Mouse (Mus musculus): ENCODE data around the gene Pfpl. TPM values are rescaled to one million over a fixed set of nuclear protein-coding genes. Genes with fewer than 3 reads are reported as not detected.

Pfpl gene
- polyA plus RNA-seq (2012; rRNA removed) = not detected in 2 replicates

GRCm38 (mm10) chr19:12427605-12428004 is at the start of gene Pfpl:
TSS of gene Pfpl (plus strand) at chr19:12427905.

GRCm38 (mm10) chr19:12386979-12387378 is 40.7 kb upstream of the Pfpl start, which contains the start of gene Olfr1440:
TSS of gene Olfr1440 (plus strand) at chr19:12387279.

GRCm38 (mm10) chr19:12417361-12417760 is 10.3 kb upstream of the Pfpl start, which contains the start of gene Olfr1441:
TSS of gene Olfr1441 (plus strand) at chr19:12417433.

GRCm38 (mm10) chr19:12460282-12461249 is 32.9 kb downstream of the Pfpl start, which contains the start of gene Mpeg1:
TSS of gene Mpeg1 (plus strand) at chr19:12460779.

Other genes with a start within 250 kb of the Pfpl start
- gene Olfr1431, start 227.3 kb upstream of the Pfpl start, polyA plus RNA-seq (2012; rRNA removed) = not detected in 2 replicates
- gene Olfr1432, start 195.3 kb upstream of the Pfpl start, polyA plus RNA-seq (2012; rRNA removed) = not detected in 2 replicates
- gene Olfr262, start 186.2 kb upstream of the Pfpl start, polyA plus RNA-seq (2012; rRNA removed) = not detected in 2 replicates
- gene Olfr235, start 166.9 kb upstream of the Pfpl start, polyA plus RNA-seq (2012; rRNA removed) = not detected in 2 replicates
- gene Olfr1434, start 148.1 kb upstream of the Pfpl start, polyA plus RNA-seq (2012; rRNA removed) = not detected in 2 replicates
- not detected in 2 replicates for gene Olfr1436, start 128.8 kb upstream of the Pfpl start, polyA plus RNA-seq (2012; rRNA removed)
- not detected in 2 replicates for gene Olfr1437, start 102.8 kb upstream of the Pfpl start, polyA plus RNA-seq (2012; rRNA removed)
- gene Olfr1438-ps1, start 92.0 kb upstream of the Pfpl start, polyA plus RNA-seq (2012; rRNA removed) = not detected in 2 replicates
- not detected in 2 replicates for gene Olfr1440, start 40.6 kb upstream of the Pfpl start, polyA plus RNA-seq (2012; rRNA removed)
- not detected in 2 replicates for gene Olfr1441, start 10.5 kb upstream of the Pfpl start, polyA plus RNA-seq (2012; rRNA removed)
- gene Mpeg1, start 32.9 kb downstream of the Pfpl start, polyA plus RNA-seq (2012; rRNA removed) = 2.8 and 3.4 TPM in 2 replicates
- gene Dtx4, start 73.5 kb downstream of the Pfpl start, polyA plus RNA-seq (2012; rRNA removed) = 9.6 TPM in 2 replicates
- gene Fam111a, start 117.8 kb downstream of the Pfpl start, polyA plus RNA-seq (2012; rRNA removed) = 0.33 and 0.69 TPM in 2 replicates
- gene Gm4952, start 172.1 kb downstream of the Pfpl start, polyA plus RNA-seq (2012; rRNA removed) = 0.06 TPM in 1 of 2 replicates, not detected in the other
- not detected in 2 replicates for gene Glyat, start 205.4 kb downstream of the Pfpl start, polyA plus RNA-seq (2012; rRNA removed)
- gene Olfr1442, start 242.5 kb downstream of the Pfpl start, polyA plus RNA-seq (2012; rRNA removed) = not detected in 2 replicates